Mouse (Mus musculus) bone marrow macrophage, adult 2 months (primary cell): Measurements from ENCODE around the gene Fcor. TPM values are rescaled to one million over a fixed set of nuclear protein-coding genes. Genes with fewer than 3 reads are reported as not detected.
A peak's percentile ranks its signal among the peaks of the same experiment; 100 is the strongest.

ENCODE experiments used
- H3K27ac ChIP-seq: 2 replicates; pipeline ENCODE4 v1.5.1; 2012; ENCODE audit warnings: low read depth, low read length; ENCODE audit not compliant: insufficient read depth
- H3K4me1 ChIP-seq: 2 replicates; pipeline ENCODE4 v1.6.1; 2012; ENCODE audit warnings: low read length; ENCODE audit not compliant: control insufficient read depth, insufficient read depth
- H3K4me3 ChIP-seq: 2 replicates; pipeline ENCODE4 v1.5.1; 2012; ENCODE audit warnings: mild to moderate bottlenecking, low read length, moderate library complexity; ENCODE audit not compliant: insufficient read depth
- CTCF ChIP-seq: IDR thresholded peaks from 2 replicates; pipeline ENCODE4 v1.5.1; 2012; ENCODE audit warnings: low read depth, mild to moderate bottlenecking, low read length, moderate library complexity
- POLR2A ChIP-seq: IDR thresholded peaks from 2 replicates; pipeline ENCODE4 v1.6.1; 2012; ENCODE audit warnings: mild to moderate bottlenecking, low read depth, low read length, borderline replicate concordance
- polyA plus RNA-seq: library from polyadenylated mRNA; stranded (reverse); fragments of >200 nt; gene quantifications from 2 replicates; pipeline ENCODE4 v1.2.4, GENCODE M21; 2012; ENCODE audit not compliant: missing spikeins, insufficient read depth, insufficient read length

Gene Fcor
- polyA plus RNA-seq, 1 experiment = 4.5 TPM

- H3K4me3 ChIP-seq = no peak overlapping the region
- no peak overlapping the region for H3K27ac ChIP-seq
- H3K4me1 ChIP-seq = peaks cover 17% of the 10 kb centered on the region
- TF ChIP-seq CTCF (no peak), POLR2A (no peak)
These were observed 19.3 kb downstream of the Fcor start for GRCm38 (mm10) chr8:3652845-3653244.

- H3K4me3 ChIP-seq = peak overlapping the region; percentile 55
- TF ChIP-seq CTCF (no peak), POLR2A (no peak)
- H3K27ac ChIP-seq = peak overlapping the region; percentile 96
- peaks cover 35% of the 10 kb centered on the region for H3K4me1 ChIP-seq
These were observed 23.2 kb downstream of the Fcor start for GRCm38 (mm10) chr8:3648990-3649389.

GRCm38 (mm10) chr8:3648268-3648667 lies 23.9 kb downstream of the Fcor start:
- H3K4me1 ChIP-seq = peaks cover 34% of the 10 kb centered on the region
- H3K27ac ChIP-seq = peak overlapping the region; percentile 96
- TF ChIP-seq CTCF (no peak), POLR2A (no peak)
- H3K4me3 ChIP-seq = peak overlapping the region; percentile 55

GRCm38 (mm10) chr8:3647561-3647960 lies 24.6 kb downstream of the Fcor start:
- no peak overlapping the region for H3K4me3 ChIP-seq
- no peak for TF ChIP-seq POLR2A
- no peak for TF ChIP-seq CTCF
- peaks cover 31% of the 10 kb centered on the region for H3K4me1 ChIP-seq
- peak overlapping the region; percentile 96 for H3K27ac ChIP-seq

GRCm38 (mm10) chr8:3646824-3647531 lies 25.2 kb downstream of the Fcor start:
- TF ChIP-seq POLR2A (no peak), CTCF (no peak)
- Histone ChIP-seq H3K4me3 (no peak overlapping the region), H3K4me1 (peaks cover 31% of the 10 kb centered on the region), H3K27ac (peak overlapping the region; percentile 96)

- TF ChIP-seq POLR2A (no peak), CTCF (peak; percentile 33)
- Histone ChIP-seq H3K4me1 (peaks cover 31% of the 10 kb centered on the region), H3K4me3 (no peak overlapping the region), H3K27ac (no peak overlapping the region)
These were observed 26.4 kb downstream of the Fcor start for GRCm38 (mm10) chr8:3645804-3646203.

GRCm38 (mm10) chr8:3631478-3631875 lies 40.7 kb downstream of the Fcor start:
- Histone ChIP-seq H3K27ac (peak overlapping the region; percentile 28), H3K4me1 (peaks cover 9% of the 10 kb centered on the region), H3K4me3 (peak overlapping the region; percentile 79)
- no peak for TF ChIP-seq CTCF

GRCm38 (mm10) chr8:3630647-3631477 lies 41.3 kb downstream of the Fcor start, which contains the start of gene Stxbp2:
Stxbp2 (plus strand) TSS chr8:3630955.
- peak within 1 kb of the TSS; percentile 79 for H3K4me3 ChIP-seq
- TF ChIP-seq CTCF (no peak), POLR2A (peak; percentile 80; the same call in 1 of the 2 replicates)
- peaks cover 9% of the 10 kb centered on the region for H3K4me1 ChIP-seq
- peak within 1 kb of the TSS; percentile 28 for H3K27ac ChIP-seq

GRCm38 (mm10) chr8:3628014-3628413 lies 44.1 kb downstream of the Fcor start:
- TF ChIP-seq POLR2A (no peak), CTCF (no peak)
- Histone ChIP-seq H3K27ac (no peak overlapping the region), H3K4me3 (no peak overlapping the region), H3K4me1 (peaks cover 9% of the 10 kb centered on the region)

GRCm38 (mm10) chr8:3626971-3627370 lies 45.2 kb downstream of the Fcor start:
- Histone ChIP-seq H3K27ac (no peak overlapping the region), H3K4me1 (peaks cover 9% of the 10 kb centered on the region), H3K4me3 (no peak overlapping the region)
- no peak for TF ChIP-seq POLR2A
- no peak for TF ChIP-seq CTCF
